Mouse (Mus musculus) c-Kit-positive CD71-positive TER-119-positive erythroid progenitor cells, embryonic 14.5 days (primary cell): ENCODE data around the gene Ehhadh.

Source experiments
- DNase-seq: peaks from one replicate; pipeline ENCODE4 v3.0.0-alpha.2; 2013; ENCODE audit warnings: low spot score

Ehhadh gene

DNA sequence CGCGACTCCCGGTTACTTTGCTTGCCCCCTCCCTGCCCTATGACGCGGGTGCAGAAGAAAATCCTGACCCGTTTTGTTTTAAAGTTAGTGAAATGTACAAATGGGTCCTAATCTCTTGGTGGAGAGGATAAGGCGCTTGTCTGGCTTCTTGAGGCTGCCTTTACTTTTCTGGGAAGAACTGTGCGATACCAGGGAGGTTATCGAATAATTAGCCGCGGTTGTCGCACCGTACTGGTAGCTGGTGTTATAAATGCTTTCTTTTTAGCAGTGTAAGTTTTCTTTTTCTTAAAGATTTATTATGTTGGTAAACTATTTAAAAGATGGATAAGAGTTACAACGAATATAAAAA, 7.1 kb upstream of the Ehhadh start:
- peak; percentile 65 for DNase-seq

DNA sequence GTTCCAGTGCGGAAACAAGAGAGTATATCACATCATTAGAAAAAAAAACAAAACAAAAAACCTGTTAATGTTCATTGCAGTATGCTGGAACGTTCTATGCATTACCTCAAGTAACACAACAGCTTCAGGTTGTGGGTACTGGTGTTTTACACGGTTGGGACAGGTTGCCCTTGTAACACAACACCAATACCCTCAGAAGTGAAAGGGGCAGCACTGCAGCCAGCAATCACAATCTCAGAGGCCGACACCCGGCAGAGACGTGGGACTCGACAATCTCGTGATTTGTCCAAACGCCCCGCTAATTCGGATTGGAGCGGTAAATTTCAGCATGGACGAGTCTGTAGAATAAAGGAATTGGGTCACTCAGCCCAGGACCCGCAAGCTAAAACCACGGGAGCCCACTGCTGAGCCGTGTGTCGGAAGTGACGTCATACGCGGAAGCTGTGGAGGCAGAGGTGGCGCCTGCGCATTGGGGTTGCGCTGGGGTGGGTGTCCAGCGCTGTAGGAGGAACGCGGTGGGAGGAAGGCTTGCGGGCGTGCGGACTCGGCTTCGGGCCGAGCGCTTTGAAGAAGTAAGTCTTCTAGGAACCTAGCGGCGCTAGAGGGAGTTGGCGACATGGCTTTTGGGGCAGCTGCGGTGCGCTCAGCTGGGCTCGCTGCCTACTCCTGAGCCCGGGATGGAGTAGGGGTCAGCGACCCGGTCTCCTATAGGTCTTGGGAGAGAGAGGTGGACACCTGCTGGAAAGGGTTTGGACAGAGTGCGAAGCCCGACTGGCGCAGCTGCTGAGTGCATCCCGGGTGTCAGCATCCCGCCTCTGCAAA, 6.5 kb upstream of the Ehhadh start, which contains the start of gene Map3k13:
Gene Map3k13, plus strand, starts transcription at position 472 of the 822 bp plus-strand sequence.
- peak; percentile 93 for DNase-seq

DNA sequence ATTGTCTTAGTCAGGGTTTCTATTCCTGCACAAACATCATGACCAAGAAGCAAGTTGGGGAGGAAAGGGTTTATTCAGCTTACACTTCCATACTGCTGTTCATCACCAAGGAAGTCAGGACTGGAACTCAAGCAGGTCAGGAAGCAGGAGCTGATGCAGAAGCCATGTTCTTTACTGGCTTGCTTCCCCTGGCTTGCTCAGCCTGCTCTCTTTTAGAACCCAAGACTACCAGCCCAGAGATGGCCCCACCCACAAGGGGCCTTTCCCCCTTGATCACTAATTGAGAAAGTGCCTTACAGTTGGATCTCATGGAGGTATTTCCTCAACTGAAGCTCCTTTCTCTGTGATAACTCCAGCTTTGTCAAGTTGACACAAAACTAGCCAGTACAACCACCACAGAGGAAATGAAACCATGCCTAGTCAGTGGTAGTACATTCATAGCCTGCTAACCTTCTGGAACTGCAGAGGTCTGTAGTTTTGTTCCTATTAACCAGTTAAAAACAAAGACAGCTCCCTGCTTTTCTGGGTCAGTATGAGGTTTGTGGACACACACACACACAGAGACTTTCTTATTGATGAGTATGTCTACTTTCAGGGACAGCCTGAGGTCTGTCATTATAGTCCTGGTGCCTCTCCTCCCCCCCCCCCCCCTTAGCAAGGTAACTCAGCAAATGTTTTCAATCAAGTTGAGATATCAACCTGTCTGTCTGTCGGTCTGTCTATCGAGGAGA, 5.6 kb upstream of the Ehhadh start:
- peak; percentile 35 for DNase-seq

DNA sequence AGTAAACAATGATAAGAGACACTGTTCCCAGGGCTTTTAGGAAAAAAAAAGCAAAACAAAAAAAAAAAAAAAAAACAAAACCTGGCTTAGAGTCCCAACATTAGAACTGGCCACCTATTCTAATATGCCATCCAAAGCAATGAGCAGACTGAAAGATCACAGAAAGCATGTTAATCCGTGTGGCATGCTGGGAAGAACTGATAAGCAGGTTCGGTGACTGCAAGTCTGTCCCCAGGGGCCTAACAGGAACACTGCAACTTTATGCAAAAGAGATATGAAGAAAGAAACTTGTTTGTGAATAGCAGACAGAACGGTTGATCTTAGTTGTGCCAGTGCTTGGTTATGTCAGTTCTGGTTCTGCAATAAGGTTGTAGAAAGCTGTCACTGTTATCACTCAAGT, 4.2 kb upstream of the Ehhadh start:
- DNase-seq: peak; percentile 77

DNA sequence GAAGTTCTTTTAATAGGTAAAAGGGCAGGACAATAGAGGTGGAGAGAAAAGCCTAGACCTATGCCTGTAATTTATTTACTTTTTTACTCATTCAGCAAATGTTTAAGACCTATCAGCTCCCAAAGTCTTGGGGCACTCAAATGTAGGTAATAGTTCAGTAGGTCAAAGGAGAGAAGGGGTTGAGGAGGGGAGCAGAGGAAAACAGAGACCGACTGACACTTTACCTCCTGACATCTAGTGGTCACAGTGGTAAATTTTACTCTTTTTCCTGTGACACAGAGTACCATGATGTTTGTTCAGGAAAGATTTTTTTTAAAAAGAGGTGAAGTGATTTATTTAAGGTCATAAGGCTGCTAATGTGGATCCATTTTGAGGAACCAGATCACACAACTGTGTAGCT, 2.9 kb upstream of the Ehhadh start:
- DNase-seq: no peak

DNA sequence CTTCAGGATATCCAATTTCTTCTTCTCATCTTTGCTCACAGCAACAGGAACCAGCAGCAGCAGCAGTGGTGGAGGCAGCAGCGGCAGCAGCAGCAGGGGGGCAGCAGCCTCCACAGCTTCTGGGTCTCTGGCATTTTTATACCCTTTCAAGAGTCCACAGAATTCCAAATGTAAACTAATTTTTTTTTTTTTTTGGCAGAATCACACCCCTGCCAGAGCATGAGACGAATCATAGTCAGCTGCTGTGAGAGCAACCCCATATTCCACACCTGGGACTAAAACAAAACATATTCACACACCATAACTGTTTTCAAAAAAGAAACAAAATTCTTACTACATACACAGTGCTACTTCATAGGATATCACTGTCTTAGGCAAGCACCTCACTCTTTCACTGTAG, 1.6 kb upstream of the Ehhadh start:
- no peak for DNase-seq

DNA sequence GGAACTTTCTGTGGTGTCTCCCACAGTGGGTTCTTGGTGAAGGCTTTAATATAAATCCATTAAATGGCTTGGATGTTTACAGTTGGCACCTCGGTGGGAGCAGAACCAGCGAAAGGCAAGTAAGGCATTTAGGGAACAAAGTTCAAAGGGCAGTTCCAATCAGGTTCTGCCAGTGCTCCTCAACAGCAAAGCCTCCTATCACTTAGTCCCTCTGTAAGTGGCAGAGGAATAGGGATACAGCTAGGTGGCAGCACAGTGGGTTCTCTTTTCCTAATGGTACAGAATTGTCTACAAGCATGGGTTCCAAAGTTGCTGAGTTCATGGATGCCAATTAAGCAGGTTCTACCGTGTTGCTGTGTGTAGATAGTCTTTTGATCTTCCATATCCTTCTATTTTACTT, 974 bp upstream of the Ehhadh start:
- no peak for DNase-seq

DNA sequence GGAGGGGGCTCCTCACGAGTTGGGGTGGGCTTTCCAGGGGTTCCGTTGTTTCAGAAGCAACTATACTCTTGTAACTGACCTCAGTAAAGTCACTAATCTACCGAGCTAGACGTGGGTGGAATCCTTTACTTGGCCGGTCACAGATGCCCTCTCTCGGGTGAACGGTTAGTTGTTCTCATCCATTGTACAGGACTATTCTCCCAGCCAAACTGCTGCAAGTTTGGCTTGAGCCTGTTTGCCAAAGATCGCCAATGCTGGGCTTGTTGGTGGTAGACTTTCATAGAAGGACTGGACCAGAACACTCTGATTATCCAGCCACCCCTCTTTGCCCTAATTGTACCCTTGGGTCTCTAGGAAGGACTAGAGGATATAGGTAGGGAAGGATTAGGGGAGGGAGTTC, 1.3 kb downstream of the Ehhadh start:
- no peak for DNase-seq

DNA sequence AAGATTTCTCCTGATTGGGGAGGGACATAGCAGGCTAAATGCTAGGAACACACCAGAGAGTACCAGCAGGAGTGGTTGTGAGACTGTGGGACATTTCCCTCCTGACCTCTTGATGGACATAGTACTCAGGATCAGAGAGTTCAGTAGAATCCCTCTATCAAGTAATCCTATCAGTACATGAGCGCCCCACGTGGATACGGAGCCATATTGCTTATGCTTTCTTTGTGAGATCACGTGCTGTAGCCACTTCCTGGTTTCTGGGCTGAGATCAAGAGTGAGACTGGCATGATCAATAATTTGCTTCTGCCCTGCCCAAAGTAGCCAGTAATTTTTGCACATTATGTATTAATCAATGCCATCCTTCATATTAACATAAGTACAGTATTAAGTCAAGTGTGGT, 2.6 kb downstream of the Ehhadh start:
- no peak for DNase-seq

DNA sequence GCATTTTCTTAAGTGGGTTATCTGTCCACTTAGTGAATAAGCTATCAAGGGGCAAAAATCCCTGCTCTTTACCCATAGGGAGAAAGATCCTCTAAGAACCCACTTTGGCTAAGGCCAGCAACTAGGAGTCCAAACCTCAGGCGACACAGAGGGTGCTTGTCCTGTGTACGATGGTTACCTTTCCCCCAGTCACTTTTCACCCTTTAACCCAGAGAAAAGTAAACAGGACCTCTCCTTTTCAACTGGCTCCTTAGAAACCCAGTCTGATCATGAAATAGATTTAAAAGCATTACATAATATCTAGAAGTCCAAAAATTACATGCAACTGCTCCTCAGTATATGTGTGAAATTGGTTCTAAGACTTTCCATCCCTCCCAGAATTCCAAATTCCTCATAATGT, 4.8 kb downstream of the Ehhadh start:
- no peak for DNase-seq

DNA sequence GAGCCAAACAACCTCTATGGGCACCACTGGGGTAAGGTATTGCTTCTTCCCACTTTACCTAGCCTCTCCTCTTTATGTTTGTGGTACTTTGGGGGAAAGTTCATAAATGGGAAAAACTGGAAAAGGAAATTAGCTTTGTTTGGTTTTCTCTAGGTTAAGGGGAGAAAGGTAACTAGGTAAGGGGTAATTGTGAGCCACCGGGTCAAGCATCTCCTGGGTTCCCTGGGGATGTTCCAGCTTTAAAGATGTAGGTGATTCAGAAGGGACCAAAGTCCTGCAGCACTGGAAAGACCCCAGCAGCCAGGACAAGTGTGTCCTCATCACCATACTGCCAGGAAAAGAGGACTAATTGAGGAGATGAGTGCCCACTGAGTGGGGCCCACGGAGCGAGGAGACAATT, 5.7 kb downstream of the Ehhadh start:
- DNase-seq: no peak

DNA sequence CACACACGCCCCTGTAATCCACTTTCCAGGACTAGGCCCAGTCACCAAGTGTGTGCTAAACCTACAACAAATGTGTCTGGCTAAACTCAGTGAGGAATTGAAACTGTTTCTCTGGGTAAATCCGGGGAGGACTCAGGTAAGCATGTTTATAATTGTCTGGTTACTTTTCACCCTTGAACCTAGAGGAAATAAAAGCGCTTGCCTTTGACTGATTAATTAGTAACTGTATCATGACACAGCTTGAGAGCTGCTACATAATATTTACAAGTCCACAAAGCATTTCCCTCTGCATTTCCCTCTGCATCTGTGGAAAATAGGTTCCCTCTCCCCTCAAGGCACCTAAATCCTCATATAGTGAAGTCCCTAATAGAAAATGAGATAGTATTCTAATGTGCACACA, 6.3 kb downstream of the Ehhadh start:
- no peak for DNase-seq

DNA sequence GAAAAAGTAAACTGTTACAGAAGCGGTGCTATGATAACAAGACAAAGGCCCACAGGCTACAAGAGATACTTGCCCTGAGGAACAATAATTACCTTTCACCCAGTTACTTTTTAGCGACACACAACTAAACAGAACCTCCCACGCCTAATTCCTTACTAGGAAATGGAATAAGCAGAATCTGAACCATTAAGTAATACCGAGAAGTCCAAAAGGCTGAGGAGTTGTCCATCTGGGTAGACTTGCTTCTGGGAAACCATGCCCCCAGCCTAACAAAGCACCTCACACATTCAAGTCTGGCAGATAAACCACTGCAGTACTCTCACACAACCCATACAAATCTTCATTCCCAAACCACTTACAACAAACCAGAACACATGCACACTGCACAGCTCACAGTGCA, 8.5 kb downstream of the Ehhadh start:
- DNase-seq: peak; percentile 27

DNA sequence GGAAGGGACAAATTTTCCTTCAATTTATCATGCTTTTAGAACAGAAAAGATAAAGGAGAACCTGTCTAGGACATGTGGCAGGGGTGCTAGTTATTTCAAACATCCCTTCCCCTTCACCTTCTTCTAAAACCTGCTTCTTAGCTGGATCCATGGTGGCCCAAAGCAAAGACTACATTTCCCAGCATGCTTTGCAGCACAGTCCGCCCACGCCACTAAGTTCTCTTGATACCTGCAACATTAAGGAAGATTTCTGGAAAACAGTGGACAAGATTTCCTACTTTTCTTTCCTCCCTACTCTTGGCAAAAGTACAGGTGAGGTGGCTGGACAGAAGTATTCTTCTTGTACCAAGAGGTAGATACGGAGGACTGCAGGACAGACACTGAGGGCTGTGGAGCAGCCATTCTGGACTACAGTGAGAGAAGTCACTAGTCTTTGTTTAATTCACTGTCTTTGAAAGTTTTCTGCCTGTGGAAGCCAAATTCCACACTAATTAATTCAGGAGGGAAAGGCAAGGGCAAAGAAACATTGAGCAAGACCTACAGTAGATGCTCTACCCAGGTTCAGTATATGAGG, 9.2 kb downstream of the Ehhadh start:
- peak; percentile 41 for DNase-seq

DNA sequence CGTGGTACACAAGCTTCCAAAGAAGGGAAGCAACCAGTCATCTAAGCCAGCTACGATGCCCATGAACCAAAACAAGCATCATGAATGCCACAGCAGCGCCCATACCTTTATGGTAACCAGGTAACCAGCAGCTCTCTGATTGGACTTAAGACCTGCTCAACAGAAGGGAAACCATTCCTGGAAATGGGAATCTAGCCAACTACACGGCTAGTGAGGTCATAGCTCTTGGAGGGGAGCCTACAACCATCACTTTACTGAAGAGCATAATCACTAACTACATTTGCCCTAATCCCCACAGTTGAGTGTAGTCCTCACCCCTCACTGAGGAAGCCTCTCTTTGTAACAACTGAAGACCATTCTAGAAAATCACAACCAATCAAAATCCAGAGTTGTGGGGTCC, 12.9 kb downstream of the Ehhadh start:
- no peak for DNase-seq

DNA sequence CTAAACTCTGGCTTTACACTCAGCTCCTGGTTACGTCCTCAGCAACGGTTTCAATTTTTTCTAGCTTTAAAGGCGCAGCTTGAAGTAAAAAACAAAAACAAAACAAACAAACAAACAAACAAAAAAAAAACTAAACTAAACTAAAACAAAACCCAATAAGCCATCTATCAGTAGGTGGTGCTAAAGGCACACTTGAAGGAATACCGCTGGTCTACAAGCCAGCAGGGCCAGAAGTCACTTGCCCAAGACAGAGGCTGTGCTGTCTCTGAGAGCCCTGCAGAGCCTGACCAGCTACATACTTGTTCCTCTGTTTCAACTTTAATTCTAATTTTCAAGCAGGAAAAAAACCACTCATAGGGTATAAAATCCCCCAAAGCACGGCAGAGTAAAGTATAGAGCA, 17.9 kb downstream of the Ehhadh start:
- no peak for DNase-seq

DNA sequence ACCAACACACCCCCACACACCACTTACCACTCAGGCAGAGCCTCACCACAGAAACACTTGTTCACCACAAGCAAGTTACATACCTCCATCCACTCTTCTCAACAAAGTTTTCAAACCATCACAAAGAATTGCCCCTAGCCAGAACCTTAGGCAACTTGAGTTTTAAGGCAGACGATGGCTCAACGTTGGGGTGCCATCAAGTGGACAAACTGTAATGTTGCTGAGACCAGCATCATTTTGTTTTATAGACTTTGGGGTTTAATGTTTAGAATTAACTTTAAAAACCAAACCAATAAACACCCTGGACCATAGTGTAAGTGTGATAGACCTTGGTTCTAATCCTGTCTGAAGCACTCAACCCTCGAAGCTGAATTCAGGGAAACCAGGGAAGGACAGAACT, 19.4 kb downstream of the Ehhadh start:
- DNase-seq: no peak

DNA sequence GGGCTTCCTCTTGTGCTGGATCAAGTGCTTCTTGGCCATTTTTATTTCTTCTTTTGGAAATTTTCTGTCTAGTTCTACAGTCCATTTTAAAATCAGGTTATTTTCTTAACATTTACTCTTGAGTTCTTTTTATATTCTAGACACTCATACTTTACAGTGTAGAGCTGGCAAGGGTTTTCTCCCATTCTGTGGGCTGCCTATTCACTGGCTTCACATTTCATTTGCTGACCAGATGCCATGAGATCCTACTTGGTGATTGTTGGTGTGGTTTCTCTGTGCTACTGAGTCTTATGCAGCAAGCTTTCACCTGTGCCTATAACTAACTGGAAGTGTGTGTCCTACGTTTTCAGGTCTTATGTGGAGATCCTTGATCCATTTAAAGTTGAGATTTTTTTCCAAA, 29.2 kb downstream of the Ehhadh start:
- DNase-seq: no peak

DNA sequence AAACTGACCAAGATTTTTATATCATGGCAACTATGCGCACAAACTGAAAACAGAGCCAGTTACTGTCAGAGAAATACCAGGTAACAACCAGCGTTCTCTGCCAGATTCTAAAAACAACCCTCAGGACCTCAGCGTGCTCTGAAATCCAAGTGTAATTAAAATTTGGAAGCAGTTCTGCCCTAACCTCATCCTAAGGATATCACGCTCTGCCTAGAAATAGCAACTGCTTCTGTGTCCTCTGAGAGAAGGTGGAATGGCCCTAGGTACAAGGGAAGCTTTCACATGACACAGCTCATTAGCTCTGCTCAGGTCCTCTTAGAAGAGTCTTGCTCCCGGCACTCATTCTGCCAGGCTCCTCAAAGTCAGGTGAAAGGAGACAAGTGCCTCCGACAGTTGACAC, 44.2 kb downstream of the Ehhadh start:
- no peak for DNase-seq

DNA sequence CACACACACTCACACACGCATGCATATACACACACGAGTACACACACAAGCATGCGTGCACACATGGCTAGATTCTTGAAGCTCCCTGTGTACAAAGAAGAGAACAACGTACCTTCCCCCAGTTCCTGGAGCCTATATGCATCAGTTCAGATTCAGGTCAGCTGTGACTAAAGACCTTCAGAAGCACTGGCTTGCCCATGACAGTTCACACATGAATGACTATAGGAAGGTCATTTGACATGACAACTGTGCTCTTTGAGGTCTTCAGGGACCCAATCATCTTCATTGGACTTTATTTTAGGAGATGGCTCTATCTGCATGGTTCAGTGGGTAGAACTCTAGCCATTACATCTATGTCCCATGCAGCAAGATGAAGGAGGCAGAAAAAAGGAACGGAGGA, 44.7 kb downstream of the Ehhadh start:
- no peak for DNase-seq

DNA sequence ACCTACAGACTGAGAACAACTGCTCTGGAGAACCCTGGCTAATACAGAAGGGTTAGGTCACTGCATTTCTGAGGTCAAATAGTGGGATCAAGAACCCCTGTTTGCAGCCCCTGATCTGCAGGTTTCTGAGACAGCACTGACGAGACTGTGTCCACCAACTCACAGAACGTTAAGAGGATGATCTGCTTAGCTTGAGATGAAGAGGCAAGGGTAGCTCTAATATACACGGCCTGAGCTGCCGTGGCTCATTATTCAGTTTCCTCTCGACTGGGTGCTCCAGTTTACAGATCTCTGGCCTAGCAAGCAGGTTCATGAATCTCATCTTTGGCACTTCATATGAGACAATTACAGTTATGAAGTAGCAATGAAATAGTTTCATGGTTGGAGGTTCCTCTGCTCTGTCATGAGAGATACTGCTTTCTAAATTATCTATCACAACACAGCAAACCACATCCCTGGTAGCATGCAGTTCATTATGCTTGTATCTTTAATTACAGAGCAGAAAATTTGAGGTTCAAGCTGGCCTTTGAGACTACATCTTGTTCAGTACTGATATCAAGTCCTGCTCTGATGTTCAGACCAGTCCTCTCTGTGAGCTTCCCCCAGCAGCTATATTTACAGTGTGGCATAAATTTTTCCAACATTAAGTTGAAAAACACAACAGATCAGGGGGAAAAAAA, 45.3 kb downstream of the Ehhadh start:
- DNase-seq: peak; percentile 12

DNA sequence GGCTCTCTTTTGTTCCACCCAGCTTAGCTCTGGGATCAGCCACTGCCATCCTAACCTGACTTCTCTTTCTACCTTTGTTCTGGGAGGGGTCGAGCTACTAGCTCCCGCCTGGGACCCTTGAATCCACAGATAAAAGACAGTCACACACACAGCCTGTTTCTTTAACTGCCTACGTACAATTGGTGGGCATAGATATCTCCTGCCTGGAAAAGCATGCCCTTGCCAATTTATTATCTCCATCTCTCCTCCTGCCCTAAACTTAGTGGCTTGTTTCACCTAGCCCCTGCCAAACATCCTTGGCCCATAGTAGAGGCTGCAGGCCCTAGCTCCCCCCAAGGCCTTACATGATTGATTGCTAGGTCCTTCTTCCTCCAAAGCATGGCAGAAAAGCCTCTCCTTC, 46.1 kb downstream of the Ehhadh start:
- no peak for DNase-seq

DNA sequence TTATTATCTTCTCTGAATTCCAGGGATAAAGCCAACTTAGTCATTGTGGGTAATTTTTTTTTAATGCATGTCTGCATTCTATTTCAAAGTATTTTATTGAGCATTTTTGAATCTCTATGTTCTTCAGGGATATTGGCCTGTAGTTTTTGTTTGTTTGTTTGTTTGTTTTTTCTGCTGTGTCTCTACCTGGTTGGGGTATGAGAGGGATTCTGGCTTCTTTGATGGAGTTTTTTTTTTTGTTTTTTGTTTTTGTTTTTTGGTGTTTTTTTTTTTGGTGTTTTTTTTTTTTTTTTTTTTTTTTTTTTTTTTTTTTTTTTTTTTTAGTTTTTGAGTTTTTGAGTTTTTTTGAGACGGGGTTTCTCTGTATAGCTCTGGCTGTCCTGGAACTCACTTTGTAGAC, 52.0 kb downstream of the Ehhadh start:
- DNase-seq: no peak
